Comparison of ENCODE assay signal across 14 mouse cellular contexts in the genomic region with DNA sequence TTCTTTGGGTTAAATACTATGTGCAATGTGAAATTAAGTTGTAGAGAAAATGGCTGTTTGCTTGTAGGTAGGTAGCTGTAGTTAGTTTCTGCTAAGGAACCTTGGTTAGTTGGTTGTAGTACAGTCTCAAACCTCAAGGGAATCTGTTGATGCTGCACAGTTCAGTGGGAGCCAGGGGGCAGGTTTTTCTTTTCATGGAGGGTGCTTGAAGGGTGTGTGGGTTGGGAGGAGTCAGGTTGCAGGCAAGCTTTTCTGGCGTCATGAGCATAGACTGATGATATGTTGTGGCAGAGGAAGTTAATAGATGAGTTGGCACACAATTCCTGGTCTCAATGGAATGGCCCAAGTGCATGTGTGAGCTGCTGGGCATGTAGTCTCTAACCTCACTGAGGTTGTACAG. TPM values are rescaled to one million over a fixed set of nuclear protein-coding genes. Genes with fewer than 3 reads are reported as not detected.
DNase-seq lines count a peak whose midpoint lies in the region; ATAC-seq lines count a peak whose summit lies in the region.
"Had no signal": no experiment of that assay in that cellular context is flagged by ENCODE, and none has a peak within 500 bp of the region (broad histone marks: within the 10 kb centered on the region; RNA-seq: fewer than 3 reads in every experiment).

No protein-coding gene starts in this region.

- peaks cover 5% of the 10 kb centered on the region; the same call in 1 of the 2 replicates for H3K4me1 ChIP-seq in liver, embryonic 16.5 days (ENCODE audit: control insufficient read depth, low read depth, low read length)
- H3K4me1 ChIP-seq in midbrain, embryonic 10.5 days = no peaks in the 10 kb centered on the region
- no peaks in the 10 kb centered on the region for H3K4me1 ChIP-seq in forebrain, embryonic 11.5 days (replicated peaks; ENCODE audit: control insufficient read depth, insufficient read depth, low read length)
- H3K4me1 ChIP-seq: intestine, embryonic 15.5 days had no signal

- H3K27ac ChIP-seq in liver, embryonic 16.5 days (ENCODE audit: low read length) = no peak overlapping the region
- no peak overlapping the region for H3K27ac ChIP-seq in midbrain, embryonic 10.5 days (replicated peaks)
- H3K27ac ChIP-seq in forebrain, embryonic 11.5 days (ENCODE audit: low read depth, low read length) = no peak overlapping the region
- H3K27ac ChIP-seq: intestine, embryonic 15.5 days had no signal

- H3K9ac ChIP-seq in liver, embryonic 16.5 days (ENCODE audit: low read depth, low read length) = no peak overlapping the region
- no peak overlapping the region for H3K9ac ChIP-seq in forebrain, embryonic 11.5 days (ENCODE audit: low read length)
- H3K9ac ChIP-seq: intestine, embryonic 15.5 days had no signal

- DNase-seq in frontal cortex, postnatal 10 days (ENCODE audit: low spot score in 2 of 2) = no peak
- peak; percentile 8 for DNase-seq in retina, postnatal 1 day
- no peak for DNase-seq in retina, embryonic 14.5 days (ENCODE audit: low spot score)
- no peak for DNase-seq in left cerebral cortex, adult 8-10 months (ENCODE audit: low spot score in 2 of 2)
- DNase-seq in midbrain, embryonic 10.5 days (ENCODE audit: low spot score) = no peak
- no peak for DNase-seq in forebrain, embryonic 11.5 days (ENCODE audit: low spot score)
- DNase-seq: cerebellum, postnatal 36 days; gastrocnemius, postnatal 36 days; thymus, postnatal 14 days had no signal

- H3K27me3 ChIP-seq in liver, embryonic 16.5 days (ENCODE audit: control insufficient read depth, insufficient read depth, low read depth, low read length) = no peaks in the 10 kb centered on the region
- H3K27me3 ChIP-seq in midbrain, embryonic 10.5 days (ENCODE audit: low read depth, poor library complexity, severe bottlenecking) = no peaks in the 10 kb centered on the region
- no peaks in the 10 kb centered on the region for H3K27me3 ChIP-seq in forebrain, embryonic 11.5 days (ENCODE audit: control insufficient read depth, insufficient read depth, low read length)
- H3K27me3 ChIP-seq: intestine, embryonic 15.5 days had no signal

- H3K4me2 ChIP-seq in liver, embryonic 16.5 days (ENCODE audit: low read depth, low read length) = no peak overlapping the region
- H3K4me2 ChIP-seq in forebrain, embryonic 11.5 days (ENCODE audit: low read depth, low read length, severe bottlenecking) = no peak overlapping the region
- H3K4me2 ChIP-seq: intestine, embryonic 15.5 days had no signal

- no peaks in the 10 kb centered on the region for H3K36me3 ChIP-seq in liver, embryonic 16.5 days (ENCODE audit: control insufficient read depth, insufficient read depth)
- H3K36me3 ChIP-seq in midbrain, embryonic 10.5 days = peaks cover 17% of the 10 kb centered on the region
- H3K36me3 ChIP-seq in forebrain, embryonic 11.5 days (ENCODE audit: control insufficient read depth, insufficient read depth, low read length) = no peaks in the 10 kb centered on the region
- H3K36me3 ChIP-seq: intestine, embryonic 15.5 days had no signal

- no peak overlapping the region for H3K4me3 ChIP-seq in liver, embryonic 16.5 days (ENCODE audit: low read depth, low read length)
- H3K4me3 ChIP-seq in midbrain, embryonic 10.5 days = no peak overlapping the region
- no peak overlapping the region for H3K4me3 ChIP-seq in forebrain, embryonic 11.5 days (ENCODE audit: low read depth, low read length)
- H3K4me3 ChIP-seq: erythroblast, embryonic 14.5 days; intestine, embryonic 15.5 days had no signal

- 14% methylated on average over 1 of the region's 1 CpGs for WGBS in liver, embryonic 16.5 days (ENCODE audit: insufficient replicate concordance)
- 48% methylated on average over 1 of the region's 1 CpGs for WGBS in midbrain, embryonic 10.5 days
- WGBS in forebrain, embryonic 11.5 days = 38% methylated on average over 1 of the region's 1 CpGs

- ATAC-seq in frontal cortex, adult (ENCODE audit: low TSS enrichment) = peak; percentile 24; the same call in 1 of the 2 replicates
- ATAC-seq in liver, embryonic 16.5 days (ENCODE audit: low read depth) = peak; percentile 39; the same call in 1 of the 2 replicates
- ATAC-seq in forebrain, embryonic 11.5 days (replicated peaks; ENCODE audit: low FRiP score) = no peak
- ATAC-seq: intestine, embryonic 15.5 days; midbrain, embryonic 16.5 days had no signal

- H3K9me3 ChIP-seq in liver, embryonic 16.5 days (replicated peaks; ENCODE audit: control insufficient read depth, low read length) = no peaks in the 10 kb centered on the region
- H3K9me3 ChIP-seq in midbrain, embryonic 10.5 days (replicated peaks) = no peaks in the 10 kb centered on the region; the same call in 1 of the 2 replicates
- H3K9me3 ChIP-seq in forebrain, embryonic 11.5 days (ENCODE audit: control insufficient read depth, low read length) = no peaks in the 10 kb centered on the region
- H3K9me3 ChIP-seq: intestine, embryonic 15.5 days had no signal

RNA-seq across cellular contexts. Expression of a gene that starts 9.4 kb away (rescaled TPM):
- 11.7 and 12.6 TPM in 2 replicates for polyA plus RNA-seq in liver, embryonic 16.5 days (2015; fragmentation: Nextera tagmentation; extraction: Ambion mirVana)
- 100 to 1,000 TPM in 2 of 4 experiments, 10 to 100 TPM in 2; 88.9 to 114 (median 97.6) TPM for total RNA-seq in left cerebral cortex, adult 8-10 months (2022)
- polyA plus RNA-seq in midbrain, embryonic 10.5 days (2016; fragmentation: Nextera tagmentation; extraction: Ambion mirVana) = 39.3 and 45.7 TPM in 2 replicates
- 54.0 and 55.7 TPM in 2 replicates for polyA plus RNA-seq in forebrain, embryonic 11.5 days (2014; fragmentation: Nextera tagmentation; extraction: Ambion mirVana)

RNA-seq across cellular contexts. Expression of a gene that starts 19.8 kb away (rescaled TPM):
- 7.0 and 7.3 TPM in 2 replicates for polyA plus RNA-seq in liver, embryonic 16.5 days (2015; fragmentation: Nextera tagmentation; extraction: Ambion mirVana)
- total RNA-seq in left cerebral cortex, adult 8-10 months (2022) = 10 to 100 TPM in 1 of 4 experiments, 1 to 10 TPM in 3; 8.6 to 10.2 (median 9.7) TPM
- 17.7 and 18.8 TPM in 2 replicates for polyA plus RNA-seq in midbrain, embryonic 10.5 days (2016; fragmentation: Nextera tagmentation; extraction: Ambion mirVana)
- polyA plus RNA-seq in forebrain, embryonic 11.5 days (2014; fragmentation: Nextera tagmentation; extraction: Ambion mirVana) = 15.8 and 16.1 TPM in 2 replicates
